Mouse (Mus musculus): ENCODE data around the gene Caskin1. TPM values are rescaled to one million over a fixed set of nuclear protein-coding genes. Genes with fewer than 3 reads are reported as not detected.

The Caskin1 gene
- polyA plus RNA-seq, 1 experiment = 122 TPM

DNA sequence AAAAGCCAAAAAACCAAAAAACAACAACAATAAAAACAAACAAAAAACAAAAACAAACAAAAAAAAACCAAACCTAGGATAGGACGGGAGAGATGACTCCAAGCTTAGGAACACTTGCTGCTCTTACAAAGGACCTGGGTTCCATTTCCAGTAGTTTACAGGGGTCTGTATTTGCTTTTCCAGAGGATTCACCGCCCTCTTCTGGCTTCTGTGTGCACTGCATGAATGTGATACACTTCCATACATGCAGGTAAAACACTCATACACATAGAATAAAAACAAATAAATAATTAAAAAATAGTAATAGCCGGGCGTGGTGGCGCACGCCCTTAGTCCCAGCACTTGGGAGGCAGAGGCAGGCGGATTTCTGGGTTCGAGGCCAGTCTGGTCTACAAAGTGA lies 50.5 kb downstream of the Caskin1 start:
- TF ChIP-seq CTCF (IDR thresholded peaks at IDR 0.05; ENCODE audit: borderline replicate concordance, insufficient read depth, low read depth, low read length) (peak; percentile 21; the same call in 1 of the 2 replicates), POLR2A (IDR thresholded peaks at IDR 0.05; ENCODE audit: borderline replicate concordance, insufficient read depth, low read length) (no peak)

DNA sequence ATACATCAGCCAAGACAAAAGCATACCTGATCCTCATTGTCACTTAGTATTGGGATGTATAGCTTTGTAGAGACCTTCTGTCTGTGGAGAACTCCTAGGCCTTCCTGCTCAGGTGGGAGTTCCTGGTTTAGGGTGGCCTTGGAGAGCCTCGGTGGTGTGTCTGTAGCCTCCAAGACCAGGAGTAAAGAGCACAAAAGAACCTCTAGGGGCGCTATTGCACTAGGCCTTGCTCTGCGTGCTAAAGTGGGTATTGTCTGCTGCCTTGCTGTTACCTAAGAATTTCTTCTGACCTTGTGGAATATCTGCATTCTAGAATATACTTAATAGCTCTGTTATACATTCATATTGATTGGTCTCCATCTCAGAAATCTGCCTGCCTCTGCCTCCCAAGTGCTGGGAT lies 52.0 kb downstream of the Caskin1 start:
- no peaks in the 10 kb centered on the region for H3K4me1 ChIP-seq (ENCODE audit: control insufficient read depth, insufficient read depth, low read length)
- H3K4me3 ChIP-seq (replicated peaks; ENCODE audit: insufficient read depth, low read depth, low read length) = no peak overlapping the region
- H3K27me3 ChIP-seq (ENCODE audit: control insufficient read depth, insufficient read depth, low read length) = no peaks in the 10 kb centered on the region
- DNase-seq = peak; percentile 54 to 63
- TF ChIP-seq POLR2A (IDR thresholded peaks at IDR 0.05; ENCODE audit: borderline replicate concordance, insufficient read depth, low read length) (no peak), CTCF (IDR thresholded peaks at IDR 0.05; ENCODE audit: borderline replicate concordance, insufficient read depth, low read depth, low read length) (peak; percentile 79)
- H3K27ac ChIP-seq (ENCODE audit: insufficient read depth, low read length) = no peak overlapping the region
- 11% methylated on average over 3 of the region's 3 CpGs for WGBS

More for the DNA sequence above, 50.5 kb downstream of the Caskin1 start:
- peak in 1 of 2 experiments; percentile 61 for DNase-seq
- no peak overlapping the region for H3K27ac ChIP-seq (ENCODE audit: insufficient read depth, low read length)
- no peaks in the 10 kb centered on the region; the same call in 1 of the 2 replicates for H3K4me1 ChIP-seq (ENCODE audit: control insufficient read depth, insufficient read depth, low read length)
- H3K27me3 ChIP-seq (ENCODE audit: control insufficient read depth, insufficient read depth, low read length) = no peaks in the 10 kb centered on the region
- 62% methylated on average over 8 of the region's 8 CpGs for WGBS
- H3K4me3 ChIP-seq (replicated peaks; ENCODE audit: insufficient read depth, low read depth, low read length) = no peak overlapping the region

DNA sequence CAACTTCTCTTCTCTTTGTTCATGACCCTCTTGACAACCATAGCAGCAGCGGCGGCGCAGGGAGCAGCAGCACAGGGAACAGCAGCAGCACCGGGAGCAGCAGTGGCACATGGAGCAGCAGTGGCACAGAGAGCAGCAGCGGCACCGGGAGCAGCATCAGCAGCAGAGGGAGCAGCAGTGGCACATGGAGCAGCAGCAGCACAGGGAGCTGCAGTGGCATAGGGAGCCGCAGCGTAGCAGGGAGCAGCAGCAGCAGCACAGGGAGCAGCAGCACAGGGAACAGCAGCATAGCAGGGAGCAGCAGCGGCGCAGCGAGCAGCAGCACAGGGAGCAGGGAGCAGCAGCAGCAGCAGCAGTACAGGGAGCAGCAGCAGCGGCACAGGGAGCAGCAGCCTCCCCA lies 56.2 kb downstream of the Caskin1 start:
- Histone ChIP-seq H3K27ac (ENCODE audit: insufficient read depth, low read length) (no peak overlapping the region), H3K27me3 (ENCODE audit: control insufficient read depth, insufficient read depth, low read length) (no peaks in the 10 kb centered on the region), H3K4me1 (ENCODE audit: control insufficient read depth, insufficient read depth, low read length) (no peaks in the 10 kb centered on the region), H3K4me3 (replicated peaks; ENCODE audit: insufficient read depth, low read depth, low read length) (no peak overlapping the region)
- no peak for TF ChIP-seq CTCF (IDR thresholded peaks at IDR 0.05; ENCODE audit: borderline replicate concordance, insufficient read depth, low read depth, low read length)
- TF ChIP-seq POLR2A (IDR thresholded peaks at IDR 0.05; ENCODE audit: borderline replicate concordance, insufficient read depth, low read length) = no peak
- no peak for DNase-seq
- WGBS = 25% methylated on average over 12 of the region's 12 CpGs

DNA sequence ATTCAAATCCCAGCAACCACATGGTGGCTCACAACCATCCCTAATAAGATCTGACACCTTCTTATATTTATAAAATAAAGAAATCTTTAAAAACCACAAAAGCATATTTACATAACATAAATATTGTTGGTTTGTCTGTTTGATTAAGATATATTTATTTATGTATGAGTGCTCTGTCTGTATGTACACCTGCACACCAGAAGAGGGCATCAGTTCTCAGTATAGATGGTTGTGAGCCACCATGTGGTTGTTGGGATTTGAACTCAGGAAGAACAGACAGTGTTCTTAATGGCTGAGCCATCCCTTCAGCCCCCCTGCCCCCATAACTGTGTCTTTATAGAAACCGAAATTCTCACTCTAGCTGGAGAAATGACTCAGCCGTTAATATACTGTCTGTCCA lies 56.8 kb downstream of the Caskin1 start:
- H3K4me3 ChIP-seq (replicated peaks; ENCODE audit: insufficient read depth, low read depth, low read length) = no peak overlapping the region
- no peaks in the 10 kb centered on the region for H3K4me1 ChIP-seq (ENCODE audit: control insufficient read depth, insufficient read depth, low read length)
- no peaks in the 10 kb centered on the region for H3K27me3 ChIP-seq (ENCODE audit: control insufficient read depth, insufficient read depth, low read length)
- H3K27ac ChIP-seq (ENCODE audit: insufficient read depth, low read length) = no peak overlapping the region
- TF ChIP-seq POLR2A (IDR thresholded peaks at IDR 0.05; ENCODE audit: borderline replicate concordance, insufficient read depth, low read length) (no peak), CTCF (IDR thresholded peaks at IDR 0.05; ENCODE audit: borderline replicate concordance, insufficient read depth, low read depth, low read length) (no peak)
- 96% methylated on average over 2 of the region's 2 CpGs for WGBS
- no peak for DNase-seq

DNA sequence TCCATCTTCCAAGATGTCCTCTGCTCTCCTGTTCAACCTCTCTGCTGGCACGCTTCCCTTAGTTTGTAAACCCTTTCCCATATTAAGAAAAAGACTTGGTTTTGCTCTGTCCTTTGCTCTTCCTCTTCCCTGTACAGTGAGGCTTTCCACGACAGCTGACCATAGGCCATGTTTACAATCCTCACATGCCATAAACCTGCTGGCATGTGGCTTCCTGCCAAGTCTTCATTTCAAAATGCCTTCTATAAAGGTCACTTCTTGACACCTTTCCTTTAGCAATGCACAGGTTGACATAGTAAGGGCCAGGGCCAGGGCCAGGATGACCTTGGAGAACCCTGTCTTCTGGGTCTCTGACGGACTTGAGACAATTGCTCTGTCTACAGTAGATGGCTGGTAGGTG lies 57.8 kb downstream of the Caskin1 start:
- no peak overlapping the region for H3K27ac ChIP-seq (ENCODE audit: insufficient read depth, low read length)
- no peaks in the 10 kb centered on the region for H3K27me3 ChIP-seq (ENCODE audit: control insufficient read depth, insufficient read depth, low read length)
- peak in 1 of 2 experiments; percentile 29 for DNase-seq
- no peak overlapping the region for H3K4me3 ChIP-seq (replicated peaks; ENCODE audit: insufficient read depth, low read depth, low read length)
- TF ChIP-seq POLR2A (IDR thresholded peaks at IDR 0.05; ENCODE audit: borderline replicate concordance, insufficient read depth, low read length) (no peak), CTCF (IDR thresholded peaks at IDR 0.05; ENCODE audit: borderline replicate concordance, insufficient read depth, low read depth, low read length) (no peak)
- WGBS = 65% methylated on average over 3 of the region's 3 CpGs
- no peaks in the 10 kb centered on the region for H3K4me1 ChIP-seq (ENCODE audit: control insufficient read depth, insufficient read depth, low read length)

DNA sequence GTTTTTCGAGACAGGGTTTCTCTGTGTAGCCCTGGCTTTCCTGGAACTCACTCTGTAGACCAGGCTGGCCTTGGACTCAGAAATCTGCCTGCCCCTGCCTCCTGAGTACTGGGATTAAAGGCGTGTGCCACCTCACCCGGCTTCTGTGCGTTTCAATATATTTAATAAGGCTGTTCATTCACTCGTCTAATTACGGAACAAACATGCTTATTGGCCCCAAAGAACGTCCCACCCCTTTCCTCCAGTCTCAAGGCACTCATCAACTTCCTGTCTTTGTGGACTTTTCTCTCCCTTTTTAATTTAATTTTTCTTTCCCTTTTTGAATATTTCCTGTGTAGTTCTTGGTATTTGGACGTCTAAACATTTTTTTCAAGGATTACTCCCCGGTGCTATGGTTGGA lies 60.0 kb downstream of the Caskin1 start:
- Histone ChIP-seq H3K27me3 (ENCODE audit: control insufficient read depth, insufficient read depth, low read length) (no peaks in the 10 kb centered on the region), H3K27ac (ENCODE audit: insufficient read depth, low read length) (peak overlapping the region; percentile 52; the same call in 1 of the 2 replicates), H3K4me1 (ENCODE audit: control insufficient read depth, insufficient read depth, low read length) (peaks cover 4% of the 10 kb centered on the region; the same call in 1 of the 2 replicates), H3K4me3 (replicated peaks; ENCODE audit: insufficient read depth, low read depth, low read length) (no peak overlapping the region)
- WGBS = 45% methylated on average over 9 of the region's 9 CpGs
- DNase-seq = peak; percentile 53 to 54
- no peak for TF ChIP-seq POLR2A (IDR thresholded peaks at IDR 0.05; ENCODE audit: borderline replicate concordance, insufficient read depth, low read length)
- TF ChIP-seq CTCF (IDR thresholded peaks at IDR 0.05; ENCODE audit: borderline replicate concordance, insufficient read depth, low read depth, low read length) = no peak

DNA sequence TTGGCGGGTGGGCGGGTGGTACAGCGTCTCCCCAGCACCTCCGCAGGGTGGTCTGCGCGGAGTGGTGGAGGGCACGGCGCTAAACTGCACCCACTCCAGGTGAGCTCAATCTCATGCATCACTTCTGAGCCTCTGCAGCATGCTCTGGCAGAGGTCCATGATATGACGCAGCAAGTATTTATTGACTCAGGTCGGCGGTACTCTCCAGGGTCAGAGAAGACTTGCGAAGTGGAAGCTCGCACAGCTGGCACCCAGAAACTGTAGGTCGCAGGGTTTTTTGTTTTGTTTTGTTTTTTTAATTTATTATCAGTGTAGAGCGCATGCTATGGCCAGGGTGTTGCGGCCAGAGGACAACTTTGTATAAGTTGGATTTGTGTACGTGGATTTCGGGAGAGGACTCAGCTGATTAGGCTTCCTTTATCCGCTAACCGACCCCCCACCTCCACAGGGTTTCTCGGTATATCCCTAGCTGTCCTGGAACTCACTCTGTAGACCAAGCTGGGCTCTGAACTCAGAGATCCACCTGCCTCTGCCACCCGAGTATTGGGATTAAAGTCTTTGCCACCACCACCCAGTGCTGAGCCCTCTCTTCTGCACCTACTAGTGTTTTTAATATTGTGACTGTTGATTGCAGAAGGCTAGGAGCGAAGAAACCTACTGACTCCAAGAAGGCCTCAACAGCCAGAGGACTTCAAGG lies 60.7 kb downstream of the Caskin1 start:
- H3K27ac ChIP-seq (ENCODE audit: insufficient read depth, low read length) = peak overlapping the region; percentile 52
- WGBS = 20% methylated on average over 23 of the region's 23 CpGs

More for the DNA sequence above, 60.7 kb downstream of the Caskin1 start:
- no peaks in the 10 kb centered on the region for H3K27me3 ChIP-seq (ENCODE audit: control insufficient read depth, insufficient read depth, low read length)
- H3K4me1 ChIP-seq (ENCODE audit: control insufficient read depth, insufficient read depth, low read length) = peaks cover 4% of the 10 kb centered on the region; the same call in 1 of the 2 replicates
- DNase-seq = peak; percentile 84
- peak overlapping the region; percentile 70 for H3K4me3 ChIP-seq (replicated peaks; ENCODE audit: insufficient read depth, low read depth, low read length)
- TF ChIP-seq CTCF (IDR thresholded peaks at IDR 0.05; ENCODE audit: borderline replicate concordance, insufficient read depth, low read depth, low read length) (no peak), POLR2A (IDR thresholded peaks at IDR 0.05; ENCODE audit: borderline replicate concordance, insufficient read depth, low read length) (0 out of 2 replicates have a peak, but pooled peaks have one; percentile 12)

Data from cerebellum, adult 2 months (tissue).